Mouse (Mus musculus): ENCODE data around the gene Olfr1442.
"Not testable (repeated sequence)": the region's sequence is repeated elsewhere in the genome, so short reads cannot be mapped to it uniquely, and the experiment has no call there.

Gene Olfr1442

DNA sequence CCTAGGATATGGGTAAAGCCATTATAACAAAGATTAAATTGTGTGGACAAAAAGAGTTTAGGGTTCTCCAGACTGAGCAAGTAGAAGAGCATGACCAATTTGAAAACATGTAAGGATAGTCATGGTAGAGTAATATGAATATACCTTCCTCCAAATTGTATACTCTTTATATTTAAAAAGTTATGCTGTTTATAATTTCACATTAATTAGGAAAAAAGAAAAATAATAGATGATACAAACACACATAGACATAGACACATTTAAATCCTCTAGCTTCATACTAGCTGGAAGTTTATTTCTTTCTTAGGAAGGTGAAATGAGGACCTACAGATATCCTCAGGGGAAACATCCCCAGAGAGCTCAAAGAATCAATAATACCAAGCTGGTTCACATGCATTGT lies at the start of gene Olfr1442:
Gene Olfr1442, plus strand, starts transcription at position 301 of the 400 bp plus-strand sequence.
- DNase-seq (ENCODE audit: low read depth) = no peak

DNA sequence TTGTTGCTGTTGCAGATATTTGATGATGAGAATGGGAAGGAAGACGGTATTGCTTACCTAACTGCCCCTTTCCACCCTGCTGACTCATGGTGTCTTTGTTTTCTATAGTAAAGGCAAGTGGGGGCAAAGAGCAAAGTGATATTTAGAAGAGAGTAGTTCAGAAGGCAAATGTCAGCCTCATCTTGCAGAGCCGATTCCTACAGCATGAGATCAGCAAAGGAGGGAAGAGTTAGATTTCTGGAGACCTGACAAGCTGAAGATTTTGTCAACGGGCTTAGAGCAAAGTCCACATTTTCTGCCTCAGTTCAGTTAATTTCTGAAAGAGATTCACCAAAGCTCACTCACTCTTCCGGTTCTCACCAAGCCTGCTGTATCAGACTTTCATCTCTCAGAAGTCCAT lies 37.1 kb upstream of the Olfr1442 start, which contains the start of gene Glyat:
Gene Glyat, plus strand, starts transcription at position 133 of the 400 bp plus-strand sequence.
- DNase-seq (ENCODE audit: low read depth) = no peak

DNA sequence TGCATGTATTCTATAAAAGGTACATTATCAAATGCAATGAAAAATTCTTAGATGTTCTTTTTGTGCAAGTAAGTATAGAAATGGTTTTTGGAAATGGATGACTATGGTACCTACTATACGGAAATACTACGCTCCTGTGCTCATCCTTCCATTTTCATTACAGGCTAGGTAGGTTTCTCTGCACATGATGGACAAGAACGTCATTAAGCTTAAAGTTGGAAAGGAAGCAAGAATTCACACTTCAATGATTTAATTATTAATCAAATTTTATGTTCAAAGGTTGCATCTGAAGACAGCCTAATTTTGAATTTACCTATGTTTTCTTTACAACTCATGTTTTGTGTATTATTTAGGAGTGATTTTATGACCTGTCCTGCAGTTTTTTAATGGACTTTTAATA lies 36.0 kb upstream of the Olfr1442 start:
- DNase-seq (ENCODE audit: low read depth) = no peak

DNA sequence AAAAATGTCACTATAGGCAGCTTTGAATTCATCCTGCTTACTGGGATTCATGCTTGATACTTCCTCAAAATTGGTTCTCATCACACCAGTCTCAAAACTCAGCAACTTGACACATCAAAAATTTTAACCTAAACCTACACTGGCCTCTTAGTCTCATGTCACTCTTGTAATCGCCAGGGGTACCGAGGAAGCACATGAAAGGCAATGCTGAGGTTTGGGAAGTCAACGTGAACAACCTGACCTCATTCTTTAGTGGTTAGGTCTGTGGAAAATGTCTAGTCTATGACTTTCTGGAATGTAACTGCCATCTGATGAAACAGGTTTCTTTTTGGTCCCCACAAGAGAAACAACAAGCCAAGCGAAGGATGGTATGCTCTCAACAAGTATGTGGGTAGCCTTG lies 35.3 kb upstream of the Olfr1442 start:
- no peak for DNase-seq (ENCODE audit: low read depth)

DNA sequence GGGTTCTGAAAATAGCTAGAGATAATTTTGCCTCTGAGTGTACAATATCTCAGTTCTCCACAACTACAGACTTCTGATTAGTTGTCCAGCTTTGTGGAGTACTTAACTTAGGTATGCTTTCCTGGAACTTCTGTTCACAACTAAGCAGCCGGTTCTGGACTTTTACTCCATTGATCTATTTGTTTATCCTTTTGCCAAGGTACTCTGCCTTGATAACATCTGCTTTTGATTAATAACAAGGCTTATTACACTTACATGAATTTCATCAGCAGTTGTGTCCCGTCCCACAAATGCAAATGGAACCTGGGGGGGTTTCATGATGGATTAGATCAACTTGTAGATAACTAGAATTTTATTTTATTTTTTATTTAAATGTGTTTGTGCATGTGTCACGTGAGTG lies 33.4 kb upstream of the Olfr1442 start:
- DNase-seq (ENCODE audit: low read depth) = no peak

DNA sequence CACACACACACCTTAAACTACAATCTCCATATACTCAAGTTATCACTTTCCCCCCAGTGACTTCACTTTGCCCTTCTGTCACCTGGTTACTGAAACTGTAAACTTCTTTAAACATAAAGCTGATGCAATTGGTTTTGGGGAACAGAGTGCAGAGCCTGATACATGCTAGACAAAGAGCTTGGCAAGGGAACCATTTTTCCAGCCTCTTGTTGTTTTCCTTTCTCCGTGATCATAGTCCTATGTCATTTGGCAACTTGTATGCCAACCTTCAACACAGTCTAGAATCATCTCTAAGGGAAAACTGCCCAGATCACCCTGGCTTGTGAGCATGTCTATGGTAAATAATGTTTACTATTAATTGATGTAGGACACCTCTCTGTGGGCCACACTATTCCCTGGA lies 32.2 kb upstream of the Olfr1442 start:
- DNase-seq (ENCODE audit: low read depth) = peak; percentile 8

DNA sequence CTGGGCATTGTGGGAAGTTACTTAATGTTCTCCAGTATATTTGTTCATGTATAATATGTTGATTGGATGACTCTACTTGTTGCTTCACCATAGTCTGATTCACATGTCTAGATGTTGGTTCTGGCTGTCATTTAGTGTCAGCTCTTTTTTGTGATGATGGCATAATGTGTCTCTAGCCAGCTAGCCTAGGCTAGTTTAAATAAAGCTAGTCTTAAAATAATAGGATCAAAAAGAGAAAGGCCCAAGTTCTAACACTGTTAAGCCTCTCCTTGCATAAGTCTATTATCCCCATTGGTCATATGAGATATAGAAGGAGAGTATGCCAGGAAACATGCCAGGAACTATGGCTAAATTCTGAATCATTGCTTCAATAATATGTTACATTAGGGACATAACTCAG lies 20.7 kb upstream of the Olfr1442 start:
- DNase-seq (ENCODE audit: low read depth) = no peak

DNA sequence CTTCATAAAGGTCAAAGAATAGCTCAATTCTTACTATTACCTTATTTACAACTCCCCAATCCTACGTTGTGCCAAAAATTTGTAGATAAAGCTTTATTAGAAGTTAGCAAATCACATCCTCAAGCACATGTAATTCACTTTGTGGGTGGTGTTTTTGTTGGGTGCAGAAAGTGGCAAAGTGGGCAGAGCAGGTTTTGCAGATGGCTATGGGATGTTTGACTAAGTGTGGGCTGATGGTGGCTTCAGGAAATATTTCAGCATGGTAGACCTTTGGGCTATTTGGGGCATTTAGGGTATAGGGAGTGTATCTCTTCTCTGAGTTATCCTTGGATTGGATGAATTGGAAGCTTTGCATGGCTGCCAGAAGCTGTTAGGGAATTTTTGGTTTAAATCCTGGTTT lies 4.1 kb upstream of the Olfr1442 start:
- DNase-seq (ENCODE audit: low read depth) = no peak

DNA sequence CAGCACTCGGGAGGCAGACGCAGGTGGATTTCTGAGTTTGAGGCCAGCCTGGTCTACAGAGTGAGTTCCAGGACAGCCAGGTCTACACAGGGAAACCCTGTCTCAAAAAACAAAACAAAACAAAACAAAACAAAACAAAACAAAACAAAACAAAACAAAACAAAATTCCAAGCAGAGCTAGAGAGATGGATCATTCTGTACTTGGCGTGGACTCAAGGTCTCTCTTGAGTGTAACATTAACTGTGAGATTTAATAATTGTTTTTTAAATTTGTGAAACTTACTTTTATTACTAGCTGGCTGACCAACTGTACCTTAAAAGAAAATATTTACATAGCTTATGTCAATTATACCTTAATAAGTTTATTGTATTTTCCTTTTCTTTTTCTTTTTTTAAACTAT lies 1.6 kb upstream of the Olfr1442 start:
- not testable (repeated sequence) for DNase-seq (ENCODE audit: low read depth)

DNA sequence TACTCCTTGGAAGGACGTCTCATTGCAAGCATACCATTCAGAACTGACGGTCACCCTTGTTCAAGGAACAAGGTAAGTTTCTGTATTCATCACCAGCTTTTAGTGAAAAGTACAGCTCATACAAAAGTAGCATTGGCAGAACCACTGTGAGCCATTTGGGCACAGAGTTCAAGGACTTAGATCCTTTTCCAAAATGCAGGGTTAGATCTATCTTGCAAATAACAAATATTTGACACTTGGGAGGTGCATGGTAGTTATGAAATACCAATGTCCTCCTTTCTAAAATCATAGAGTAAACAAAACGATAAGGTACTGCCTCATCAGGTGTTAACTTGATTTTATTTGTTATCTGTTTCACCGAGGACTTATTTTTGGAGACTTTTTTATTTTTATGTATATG lies 812 bp downstream of the Olfr1442 start:
- no peak for DNase-seq (ENCODE audit: low read depth)

DNA sequence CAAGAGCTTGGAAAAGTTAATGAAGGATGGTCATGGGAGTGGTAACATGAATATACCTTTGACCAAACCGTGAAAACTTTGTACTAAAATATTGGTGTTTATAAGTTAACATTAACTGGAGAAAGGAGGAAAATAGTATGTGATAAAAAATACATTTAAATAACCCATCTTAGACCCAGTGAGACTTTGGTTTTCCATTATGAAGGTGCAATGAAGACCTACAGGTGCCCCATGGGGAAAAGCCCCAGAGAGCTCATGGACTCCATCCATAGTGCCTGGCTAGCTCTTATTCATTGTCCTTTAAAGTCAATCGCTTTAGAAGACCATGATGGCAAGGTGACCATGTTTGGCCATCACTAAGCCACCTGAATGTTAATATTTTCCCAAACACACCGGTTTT lies 7.6 kb downstream of the Olfr1442 start, which contains the start of gene Olfr1443:
Gene Olfr1443, plus strand, starts transcription at position 301 of the 400 bp plus-strand sequence.
- no peak for DNase-seq (ENCODE audit: low read depth)

DNA sequence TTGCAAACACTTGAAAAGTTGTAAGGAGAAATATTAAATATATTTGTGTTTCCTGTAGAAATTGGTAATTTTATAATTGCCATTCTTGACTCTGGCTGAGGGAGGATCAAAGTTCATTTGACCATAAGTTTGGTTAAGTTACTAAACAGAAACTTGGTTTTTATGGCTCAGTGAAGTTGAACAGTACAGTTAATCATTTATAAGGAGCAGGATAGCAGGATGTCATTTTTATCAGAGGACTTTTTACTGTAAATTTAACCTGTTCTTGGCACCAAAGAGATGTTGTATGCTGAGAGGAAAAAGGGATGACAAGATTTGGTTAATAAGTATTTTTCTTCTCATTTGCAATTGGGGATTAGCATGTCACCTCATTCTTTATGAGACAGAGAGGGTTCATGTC lies 14.4 kb downstream of the Olfr1442 start:
- DNase-seq (ENCODE audit: low read depth) = no peak

DNA sequence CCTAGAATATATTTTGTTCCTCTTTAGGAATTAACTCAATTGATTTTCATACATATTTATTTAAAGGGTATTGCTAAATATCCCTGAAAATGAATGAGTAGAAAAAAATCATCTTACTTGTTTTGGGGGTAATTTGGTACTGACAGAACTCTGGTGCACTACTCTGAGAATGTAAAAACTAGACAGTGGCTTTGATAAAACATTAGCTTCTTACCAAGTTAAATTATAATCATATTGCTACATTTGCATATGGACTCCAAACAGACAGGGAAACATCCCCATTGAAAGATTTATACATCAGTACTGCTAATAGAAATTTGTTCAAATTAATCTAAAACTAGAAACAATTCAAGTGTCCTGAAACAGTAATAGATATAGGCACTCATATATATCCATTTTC lies 15.0 kb downstream of the Olfr1442 start:
- DNase-seq (ENCODE audit: low read depth) = no peak

DNA sequence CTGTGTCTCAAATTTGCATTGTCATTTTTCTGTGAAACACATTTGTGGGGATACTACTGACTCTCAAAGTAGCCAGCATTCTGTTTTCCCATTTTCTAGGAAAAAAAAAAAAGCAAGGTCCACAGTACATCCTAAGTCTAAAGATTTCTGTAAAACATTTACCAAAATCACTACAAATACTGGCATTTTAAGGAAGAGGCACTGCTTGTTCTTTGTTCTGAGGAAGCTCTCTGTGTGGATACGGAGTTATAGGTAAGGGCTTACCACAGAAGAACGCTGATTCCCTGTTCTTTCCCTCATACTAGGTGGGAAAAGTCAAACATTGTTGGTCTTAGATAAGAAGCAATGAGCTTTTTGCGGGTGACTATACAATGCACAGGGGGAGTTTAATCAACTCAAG lies 25.4 kb downstream of the Olfr1442 start, which contains the start of gene Keg1:
Gene Keg1, plus strand, starts transcription at position 197 of the 400 bp plus-strand sequence.
- no peak for DNase-seq (ENCODE audit: low read depth)

DNA sequence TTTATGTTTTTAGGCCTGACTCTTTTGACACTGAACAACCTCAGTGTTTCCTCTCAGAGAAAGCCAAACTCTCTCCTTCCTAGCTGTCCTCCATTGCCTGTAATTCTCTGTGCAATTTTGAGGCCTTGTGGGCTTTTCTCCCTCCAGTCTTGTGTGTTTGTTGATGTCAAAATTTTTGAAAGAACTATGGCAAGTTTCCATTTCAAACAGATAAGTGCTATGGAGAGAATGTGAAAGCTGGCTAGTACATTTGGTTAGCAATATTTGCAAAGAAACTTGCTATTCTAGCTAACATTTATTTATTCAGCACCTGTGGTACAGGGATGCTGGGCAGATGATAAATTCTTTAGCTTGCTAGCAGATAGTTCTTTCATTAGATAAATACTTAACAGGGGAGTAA lies 26.0 kb downstream of the Olfr1442 start:
- no peak for DNase-seq (ENCODE audit: low read depth)

DNA sequence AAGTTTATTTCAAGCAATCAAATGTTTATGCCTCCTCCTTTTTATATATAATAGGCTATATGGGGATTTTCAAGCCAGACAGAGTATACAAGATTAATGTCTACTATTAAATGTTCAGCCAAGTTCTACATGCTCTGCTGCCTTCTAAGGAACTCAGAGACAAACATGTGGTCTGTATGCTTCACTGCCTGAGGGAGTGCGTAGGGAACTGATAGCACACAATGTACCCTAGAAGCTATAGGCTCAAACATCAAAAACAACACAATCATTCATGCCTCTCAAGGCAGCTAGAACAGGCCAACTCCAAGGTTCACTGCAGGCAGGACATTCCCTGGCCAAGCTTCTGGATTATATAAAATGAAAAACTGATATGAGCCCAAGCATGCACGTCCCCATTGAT lies 38.2 kb downstream of the Olfr1442 start:
- no peak for DNase-seq (ENCODE audit: low read depth)

DNA sequence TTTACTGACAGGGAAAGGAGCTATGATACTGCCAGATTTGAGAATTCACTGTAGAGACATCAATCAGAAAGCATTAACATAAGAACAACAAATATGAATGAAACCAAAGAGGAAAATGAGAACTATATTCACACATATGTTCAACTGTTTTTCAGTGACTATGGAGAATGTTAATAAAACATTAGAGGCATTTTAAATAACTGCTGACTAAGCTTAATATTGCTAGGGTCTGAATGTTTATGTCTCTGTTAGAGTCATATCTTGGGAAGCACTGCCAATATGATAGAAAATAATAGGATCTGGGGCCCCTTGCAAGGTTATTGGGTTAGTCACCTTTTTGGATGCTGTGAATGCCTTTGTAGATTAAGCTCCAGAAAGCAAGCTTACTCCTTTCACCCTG lies 38.7 kb downstream of the Olfr1442 start:
- DNase-seq (ENCODE audit: low read depth) = no peak

DNA sequence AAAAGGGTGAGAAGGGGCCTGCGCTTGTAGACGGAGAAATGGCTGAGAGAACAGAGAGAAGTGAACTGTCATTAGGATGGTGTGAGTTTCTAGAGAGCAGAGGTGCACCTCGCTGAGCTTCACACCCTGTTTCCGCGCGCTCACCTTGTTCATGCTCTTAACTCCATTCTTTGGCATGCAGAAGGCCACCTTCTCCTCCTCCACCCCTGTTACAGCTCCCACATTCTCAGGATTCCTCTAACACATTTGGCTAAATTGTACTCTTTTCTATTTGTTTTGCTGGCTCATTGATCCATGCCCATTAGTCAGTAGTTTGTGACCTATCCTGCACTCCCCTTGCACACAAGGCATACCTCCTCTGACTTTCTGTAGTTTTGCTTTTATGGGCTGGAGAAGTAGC lies 49.0 kb downstream of the Olfr1442 start:
- no peak for DNase-seq (ENCODE audit: low read depth)

DNA sequence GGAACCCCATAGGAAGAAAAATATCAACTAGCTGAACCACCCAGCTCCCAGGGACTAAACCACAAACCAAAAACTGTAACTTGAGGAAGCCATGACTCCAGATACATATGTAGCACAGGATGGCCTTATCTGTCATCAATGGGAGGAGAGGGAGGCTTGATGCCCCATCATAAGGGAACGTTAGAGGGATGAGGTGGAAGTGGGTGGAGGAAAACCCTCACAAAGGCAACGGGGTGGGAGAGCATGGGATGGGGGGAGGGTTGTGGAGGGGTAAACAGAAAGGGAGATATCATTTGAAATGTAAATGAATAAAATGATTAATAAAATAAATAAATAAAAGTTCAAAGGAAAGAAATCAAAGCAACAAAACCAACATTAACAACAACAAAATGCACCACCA lies 50.2 kb downstream of the Olfr1442 start:
- no peak for DNase-seq (ENCODE audit: low read depth)

DNA sequence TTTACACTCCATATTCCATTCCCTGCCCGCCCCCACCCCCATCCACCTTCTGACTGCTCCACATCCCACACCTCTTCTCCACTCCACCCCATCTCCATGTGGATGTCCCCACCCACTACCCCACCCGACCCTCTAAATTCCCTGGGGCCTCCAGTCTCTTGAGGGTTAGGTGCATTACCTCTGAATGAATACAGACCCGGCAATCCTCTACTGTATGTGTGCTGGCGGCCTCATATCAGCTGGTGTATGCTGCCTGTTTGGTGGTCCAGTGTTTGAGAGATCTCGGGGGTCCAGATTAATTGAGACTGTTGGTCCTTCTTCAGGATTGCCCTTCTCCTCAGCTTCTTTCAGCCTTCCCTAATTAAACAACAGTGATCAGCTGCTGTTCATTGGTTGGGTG lies 50.7 kb downstream of the Olfr1442 start:
- DNase-seq (ENCODE audit: low read depth) = not testable (repeated sequence)

DNA sequence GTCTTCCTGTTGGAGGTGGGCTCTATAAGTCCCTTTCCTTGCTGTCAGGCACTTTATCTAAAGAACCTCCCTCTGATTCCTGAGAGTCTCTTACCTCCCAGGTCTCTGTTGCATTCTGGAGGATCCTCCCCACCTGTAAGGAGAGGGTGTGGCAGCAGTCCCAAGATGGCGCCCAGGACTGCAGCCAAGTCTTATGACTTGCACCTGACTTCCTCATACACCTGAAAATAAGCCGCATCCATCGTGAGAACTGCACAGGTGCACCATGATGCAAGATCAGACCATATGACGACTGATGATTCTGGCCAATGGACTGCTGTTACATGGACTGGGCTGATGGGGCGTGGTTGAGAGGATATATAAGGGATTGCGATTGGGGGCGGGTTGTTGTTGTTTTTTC lies 51.4 kb downstream of the Olfr1442 start:
- DNase-seq (ENCODE audit: low read depth) = not testable (repeated sequence)

DNA sequence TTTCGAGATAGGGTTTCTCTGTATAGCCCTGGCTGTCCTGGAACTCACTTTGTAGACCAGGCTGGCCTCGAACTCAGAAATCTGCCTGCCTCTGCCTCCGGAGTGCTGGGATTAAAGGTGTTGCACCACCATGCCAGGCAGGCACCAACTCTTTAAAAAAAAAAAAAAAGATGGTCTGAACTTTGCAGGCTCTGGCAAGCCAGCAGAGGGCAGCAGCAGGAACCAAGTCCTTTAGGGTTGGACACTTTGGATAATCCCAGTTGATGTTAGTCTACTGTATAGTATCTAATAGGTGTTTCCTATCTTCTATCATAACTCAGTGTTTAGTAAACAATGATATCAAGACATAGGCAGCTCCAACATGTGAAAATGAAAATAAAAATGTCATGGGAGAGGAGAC lies 52.1 kb downstream of the Olfr1442 start:
- DNase-seq (ENCODE audit: low read depth) = peak; percentile 73

DNA sequence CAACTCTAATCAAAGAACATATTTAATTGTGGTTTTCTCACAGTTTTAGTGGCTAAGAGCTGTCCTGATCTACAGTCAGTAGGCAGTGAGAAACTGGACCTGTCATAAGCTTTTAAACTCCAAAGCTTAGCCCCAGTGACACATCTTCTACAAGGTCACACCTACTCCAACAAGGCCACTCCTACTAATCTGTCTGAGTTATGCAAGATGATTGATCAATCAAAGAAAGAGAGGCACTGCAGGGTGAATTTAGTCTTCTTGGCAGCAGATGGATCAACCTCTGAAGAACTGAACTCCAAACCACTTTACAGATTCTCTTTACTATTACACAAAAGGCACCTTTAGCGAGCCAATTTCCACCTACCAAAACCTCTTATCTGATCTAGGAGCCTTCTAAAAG lies 55.6 kb downstream of the Olfr1442 start:
- DNase-seq (ENCODE audit: low read depth) = no peak

Measured in NIH3T3 (cell line).